Mouse (Mus musculus): ENCODE measurements around the gene Tjp1. TPM values are rescaled to one million over a fixed set of nuclear protein-coding genes. Genes with fewer than 3 reads are reported as not detected.

The Tjp1 gene
- polyA plus RNA-seq, 1 experiment from 2014 or later, result 42.0 TPM

GRCm38 (mm10) chr7:65436921-65437320, 90.7 kb downstream of the Tjp1 start:
- no peaks in the 10 kb centered on the region for H3K36me3 ChIP-seq (ENCODE audit: insufficient read depth, low read length)
- DNase-seq (ENCODE audit: low spot score), result no peak
- 59% methylated on average over 3 of the region's 3 CpGs for WGBS
- no peaks in the 10 kb centered on the region for H3K27me3 ChIP-seq (replicated peaks; ENCODE audit: insufficient read depth, low read length)
- TF ChIP-seq EP300 (IDR thresholded peaks at IDR 0.05) (no peak), CTCF (IDR thresholded peaks at IDR 0.05) (no peak)
- H3K4me1 ChIP-seq (ENCODE audit: insufficient read depth, low read depth, low read length), result no peaks in the 10 kb centered on the region
- no peak for ATAC-seq
- no peak overlapping the region for H3K4me3 ChIP-seq (ENCODE audit: low read depth, low read length)
- no peaks in the 10 kb centered on the region for H3K9me3 ChIP-seq (ENCODE audit: low read length)
- H3K9ac ChIP-seq (replicated peaks; ENCODE audit: low read depth), result no peak overlapping the region
- no peak overlapping the region for H3K4me2 ChIP-seq (replicated peaks; ENCODE audit: low read depth, low read length)
- no peak overlapping the region for H3K27ac ChIP-seq (ENCODE audit: low read length)

DNA sequence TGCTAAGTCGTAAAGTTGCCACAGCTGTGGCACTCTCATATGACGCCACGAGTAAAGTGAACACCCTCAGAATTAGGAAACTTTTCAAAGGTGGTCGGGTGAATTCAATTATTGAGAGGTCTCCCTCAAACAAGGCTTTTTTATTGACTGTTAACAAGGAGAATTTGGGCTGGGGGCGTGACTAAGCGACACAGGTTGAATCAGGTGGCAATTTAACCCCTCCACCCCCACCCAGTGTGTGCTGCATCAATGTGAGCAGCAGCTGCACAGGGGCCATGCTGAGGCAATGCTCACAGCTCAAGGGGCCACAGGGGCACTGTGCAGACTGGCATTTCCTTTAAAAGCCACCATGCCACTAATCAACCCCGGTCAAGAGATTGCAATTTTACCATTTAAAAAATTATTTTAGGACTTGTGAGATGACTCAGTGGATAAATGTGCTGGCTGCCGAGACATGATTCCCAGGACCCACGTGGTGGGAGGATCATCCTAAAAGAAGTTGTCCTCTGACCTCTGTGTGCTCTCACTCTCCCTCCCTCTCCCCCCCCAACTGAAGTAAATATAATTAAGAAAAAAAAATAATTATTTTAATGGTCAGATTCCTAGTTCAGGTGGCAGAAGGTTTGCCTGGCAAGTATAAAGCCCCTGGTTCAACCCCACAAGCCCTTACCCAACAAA, 96.4 kb downstream of the Tjp1 start:
- Histone ChIP-seq H3K36me3 (ENCODE audit: insufficient read depth, low read length) (no peaks in the 10 kb centered on the region), H3K27me3 (replicated peaks; ENCODE audit: insufficient read depth, low read length) (no peaks in the 10 kb centered on the region), H3K4me1 (ENCODE audit: insufficient read depth, low read depth, low read length) (no peaks in the 10 kb centered on the region), H3K4me3 (ENCODE audit: low read depth, low read length) (no peak overlapping the region), H3K27ac (ENCODE audit: low read length) (peak overlapping the region; percentile 63), H3K9me3 (ENCODE audit: low read length) (no peaks in the 10 kb centered on the region), H3K9ac (replicated peaks; ENCODE audit: low read depth) (no peak overlapping the region), H3K4me2 (replicated peaks; ENCODE audit: low read depth, low read length) (no peak overlapping the region)
- TF ChIP-seq CTCF (IDR thresholded peaks at IDR 0.05) (no peak), EP300 (IDR thresholded peaks at IDR 0.05) (no peak)
- ATAC-seq (peak; percentile 30), DNase-seq (ENCODE audit: low spot score) (no peak)
- WGBS, result 41% methylated on average over 9 of the region's 9 CpGs

DNA sequence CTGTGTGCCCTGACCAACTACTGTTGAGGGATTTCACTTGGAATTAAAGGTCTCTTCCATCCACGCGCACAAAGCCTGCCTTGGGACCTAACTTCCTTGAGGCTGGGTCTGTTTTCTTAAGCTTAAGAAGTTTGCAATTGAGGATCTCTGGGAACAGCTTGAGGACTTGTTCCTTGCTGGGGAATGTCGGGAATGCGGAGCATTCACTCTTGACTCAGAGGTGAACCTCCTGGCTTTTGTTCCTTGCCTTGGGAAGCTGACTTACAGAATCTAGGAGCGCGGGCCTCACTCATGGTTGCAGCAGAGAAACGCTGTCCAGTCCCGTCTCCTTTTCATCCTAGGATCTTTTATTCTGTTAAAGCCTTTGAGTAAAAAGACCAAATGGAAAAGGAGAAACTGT, 97.2 kb downstream of the Tjp1 start:
- H3K27ac ChIP-seq (ENCODE audit: low read length), result peak overlapping the region; percentile 63
- 22% methylated on average over 8 of the region's 8 CpGs for WGBS
- DNase-seq (ENCODE audit: low spot score) (peak; percentile 91), ATAC-seq (peak; percentile 92)
- H3K9ac ChIP-seq (replicated peaks; ENCODE audit: low read depth), result no peak overlapping the region
- no peaks in the 10 kb centered on the region for H3K27me3 ChIP-seq (replicated peaks; ENCODE audit: insufficient read depth, low read length)
- no peak overlapping the region for H3K4me2 ChIP-seq (replicated peaks; ENCODE audit: low read depth, low read length)
- H3K9me3 ChIP-seq (ENCODE audit: low read length), result no peaks in the 10 kb centered on the region
- H3K4me1 ChIP-seq (ENCODE audit: insufficient read depth, low read depth, low read length), result no peaks in the 10 kb centered on the region
- TF ChIP-seq CTCF (IDR thresholded peaks at IDR 0.05) (no peak), EP300 (IDR thresholded peaks at IDR 0.05) (peak; percentile 100)
- H3K36me3 ChIP-seq (ENCODE audit: insufficient read depth, low read length), result no peaks in the 10 kb centered on the region
- H3K4me3 ChIP-seq (ENCODE audit: low read depth, low read length), result no peak overlapping the region

- WGBS, result 32% methylated on average over 8 of the region's 8 CpGs
- Histone ChIP-seq H3K27ac (ENCODE audit: low read length) (peak overlapping the region; percentile 71), H3K9ac (replicated peaks; ENCODE audit: low read depth) (no peak overlapping the region), H3K9me3 (ENCODE audit: low read length) (no peaks in the 10 kb centered on the region), H3K27me3 (replicated peaks; ENCODE audit: insufficient read depth, low read length) (no peaks in the 10 kb centered on the region), H3K4me3 (ENCODE audit: low read depth, low read length) (no peak overlapping the region), H3K36me3 (ENCODE audit: insufficient read depth, low read length) (no peaks in the 10 kb centered on the region), H3K4me1 (ENCODE audit: insufficient read depth, low read depth, low read length) (peaks cover 7% of the 10 kb centered on the region; the same call in 1 of the 2 replicates), H3K4me2 (replicated peaks; ENCODE audit: low read depth, low read length) (no peak overlapping the region)
- DNase-seq (ENCODE audit: low spot score), result peak; percentile 49
- TF ChIP-seq CTCF (IDR thresholded peaks at IDR 0.05) (no peak), EP300 (IDR thresholded peaks at IDR 0.05) (peak; percentile 65)
- peak; percentile 40 for ATAC-seq
These were observed 103.1 kb downstream of the Tjp1 start for GRCm38 (mm10) chr7:65424519-65424918.

DNA sequence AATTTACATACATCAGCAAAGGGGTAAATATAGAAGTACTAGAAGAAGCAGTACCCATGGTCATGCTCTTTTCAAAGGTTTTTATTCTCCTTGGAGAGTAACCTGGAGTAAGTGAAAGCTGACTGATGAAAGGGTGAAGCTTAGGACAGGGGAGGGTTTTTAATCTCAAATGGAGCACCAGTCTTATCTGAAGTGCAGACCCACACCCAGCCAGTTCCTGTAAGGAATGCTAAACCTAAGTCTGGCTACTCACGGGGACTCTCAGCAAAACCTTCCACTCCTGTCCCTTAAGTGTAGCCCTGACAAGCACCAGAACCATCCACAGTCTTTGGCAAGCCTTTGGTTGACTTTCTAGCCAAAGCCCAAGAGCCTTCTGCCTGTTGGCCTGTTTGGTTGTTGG, 105.1 kb downstream of the Tjp1 start:
- no peaks in the 10 kb centered on the region for H3K27me3 ChIP-seq (replicated peaks; ENCODE audit: insufficient read depth, low read length)
- H3K9ac ChIP-seq (replicated peaks; ENCODE audit: low read depth), result no peak overlapping the region
- H3K36me3 ChIP-seq (ENCODE audit: insufficient read depth, low read length), result no peaks in the 10 kb centered on the region
- peaks cover 12% of the 10 kb centered on the region; the same call in 1 of the 2 replicates for H3K4me1 ChIP-seq (ENCODE audit: insufficient read depth, low read depth, low read length)
- peak overlapping the region; percentile 73 for H3K27ac ChIP-seq (ENCODE audit: low read length)
- DNase-seq (ENCODE audit: low spot score) (peak; percentile 69), ATAC-seq (peak; percentile 61)
- WGBS, result 33% methylated on average over 1 of the region's 1 CpGs
- H3K4me3 ChIP-seq (ENCODE audit: low read depth, low read length), result no peak overlapping the region
- no peak overlapping the region for H3K4me2 ChIP-seq (replicated peaks; ENCODE audit: low read depth, low read length)
- no peaks in the 10 kb centered on the region for H3K9me3 ChIP-seq (ENCODE audit: low read length)
- no peak for TF ChIP-seq CTCF (IDR thresholded peaks at IDR 0.05)
- TF ChIP-seq EP300 (IDR thresholded peaks at IDR 0.05), result peak; percentile 93

DNA sequence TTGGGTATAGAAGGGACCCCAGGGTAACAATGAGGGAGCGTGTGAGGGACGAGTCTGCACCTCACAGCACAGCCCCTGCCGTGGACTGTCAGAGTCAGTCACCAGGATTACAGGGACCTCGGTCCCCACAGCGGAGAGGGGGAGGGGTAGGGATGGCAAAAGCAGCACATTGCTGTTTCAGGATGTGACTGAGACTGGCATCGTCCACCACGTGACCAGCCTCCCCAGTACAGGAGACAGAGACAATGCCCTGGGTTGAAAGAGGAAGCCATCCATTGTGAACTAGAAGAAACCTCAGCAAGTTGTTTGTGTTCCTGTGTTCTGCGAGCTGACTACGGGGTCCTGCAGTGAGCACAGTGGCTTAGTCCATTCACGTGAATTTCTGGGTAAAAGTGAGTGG, 106.1 kb downstream of the Tjp1 start:
- no peak overlapping the region for H3K4me2 ChIP-seq (replicated peaks; ENCODE audit: low read depth, low read length)

More for the DNA sequence above, 106.1 kb downstream of the Tjp1 start:
- no peak overlapping the region for H3K9ac ChIP-seq (replicated peaks; ENCODE audit: low read depth)
- no peaks in the 10 kb centered on the region for H3K27me3 ChIP-seq (replicated peaks; ENCODE audit: insufficient read depth, low read length)
- no peak for TF ChIP-seq CTCF (IDR thresholded peaks at IDR 0.05)
- peak; percentile 74 for TF ChIP-seq EP300 (IDR thresholded peaks at IDR 0.05)
- WGBS, result 34% methylated on average over 10 of the region's 10 CpGs
- peak; percentile 86 for ATAC-seq
- peaks cover 12% of the 10 kb centered on the region; the same call in 1 of the 2 replicates for H3K4me1 ChIP-seq (ENCODE audit: insufficient read depth, low read depth, low read length)
- H3K9me3 ChIP-seq (ENCODE audit: low read length), result no peaks in the 10 kb centered on the region
- no peak overlapping the region for H3K4me3 ChIP-seq (ENCODE audit: low read depth, low read length)
- DNase-seq (ENCODE audit: low spot score), result peak; percentile 76
- H3K36me3 ChIP-seq (ENCODE audit: insufficient read depth, low read length), result no peaks in the 10 kb centered on the region
- peak overlapping the region; percentile 77 for H3K27ac ChIP-seq (ENCODE audit: low read length)
